Mouse (Mus musculus) right cerebral cortex, adult 18-20 months (tissue): ENCODE results near the gene Olfr1173.

Experiments used
- DNase-seq: peaks from one replicate; pipeline ENCODE4 v3.0.0; 2022; ENCODE audit warnings: mixed read lengths

The Olfr1173 gene

DNA sequence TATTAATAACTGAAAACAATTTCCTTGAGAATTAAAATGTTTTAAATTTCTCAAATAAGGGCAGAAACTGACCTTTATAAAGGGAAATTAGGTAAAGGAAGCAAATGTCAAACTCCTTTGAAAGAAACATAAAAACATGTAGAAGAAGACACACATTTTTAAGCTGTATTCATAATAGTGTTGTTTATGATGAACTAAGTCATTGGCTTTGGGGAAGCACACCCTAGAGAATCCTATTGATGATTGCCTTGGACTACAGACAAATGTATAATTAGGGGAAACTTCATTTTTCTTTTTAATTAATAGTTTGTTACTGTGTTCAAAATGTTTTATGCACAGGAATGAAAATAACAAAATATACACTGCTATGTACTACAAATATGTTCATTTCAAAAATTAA is at the start of gene Olfr1173:
TSS of gene Olfr1173 (minus strand) at position 101 of the 400 bp plus-strand sequence.
- no peak for DNase-seq

DNA sequence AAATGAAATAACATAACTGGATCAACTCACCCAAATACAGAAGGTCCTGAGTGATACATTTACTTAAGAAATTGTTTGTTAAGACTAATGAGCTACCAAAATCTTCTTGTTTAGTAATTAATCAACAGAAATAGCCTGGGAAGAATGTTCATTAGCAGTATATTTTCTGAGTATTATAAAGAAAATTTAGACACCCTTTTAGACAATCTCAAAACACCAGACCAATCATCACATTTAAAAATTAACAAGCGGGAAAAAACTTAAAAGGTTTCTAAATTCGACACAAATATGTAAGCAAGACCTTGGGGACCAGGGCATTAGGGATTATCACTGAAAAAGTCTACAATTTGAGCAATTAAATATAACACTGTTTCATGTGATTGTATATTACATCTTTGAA is 47.4 kb upstream of the Olfr1173 start, which contains the start of gene Olfr1175-ps:
TSS of gene Olfr1175-ps (minus strand) at position 101 of the 400 bp plus-strand sequence.
- DNase-seq: no peak

DNA sequence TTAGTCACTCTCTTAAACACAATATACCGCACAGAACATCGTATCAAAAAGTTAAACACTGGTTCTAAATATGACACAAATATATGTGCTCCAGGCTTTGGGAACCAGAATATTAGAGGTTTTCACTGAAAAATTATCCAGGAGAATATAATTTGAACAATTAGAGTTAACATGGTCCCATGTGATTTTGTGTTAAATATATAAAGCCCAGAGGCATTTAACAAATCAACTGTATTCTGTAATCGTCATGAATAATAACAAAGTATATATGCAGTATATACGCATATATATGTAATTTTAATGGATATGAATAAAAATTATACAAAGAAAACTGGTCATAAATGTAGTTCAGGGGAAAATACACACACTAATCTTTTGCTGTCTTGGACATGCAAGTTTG is 35.4 kb upstream of the Olfr1173 start, which contains the start of gene Olfr1174-ps:
TSS of gene Olfr1174-ps (minus strand) at position 101 of the 400 bp plus-strand sequence.
- DNase-seq: no peak

DNA sequence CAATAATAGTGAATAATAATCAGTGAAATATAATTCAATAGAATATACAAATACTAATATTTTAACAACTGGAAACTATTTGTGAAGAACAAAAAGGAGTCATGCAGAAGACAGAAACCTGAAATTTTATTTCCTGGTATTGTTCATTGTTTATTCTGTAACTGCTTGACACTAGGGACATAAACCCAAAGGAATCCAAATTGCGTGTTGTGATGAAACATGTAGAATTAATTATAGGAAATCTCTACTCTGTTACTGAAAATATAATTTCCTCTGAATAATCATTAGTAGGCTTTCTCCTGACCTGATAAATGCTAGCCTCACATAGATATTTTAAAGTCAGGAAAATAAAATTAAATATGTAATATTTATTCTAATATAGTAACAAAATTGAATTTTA is 51.4 kb downstream of the Olfr1173 start, which contains the start of gene Olfr1170:
TSS of gene Olfr1170 (minus strand) at position 101 of the 400 bp plus-strand sequence.
- DNase-seq: no peak
